Mouse (Mus musculus): ENCODE results near the gene Pmf1. TPM values are rescaled to one million over a fixed set of nuclear protein-coding genes. Genes with fewer than 3 reads are reported as not detected.

Gene Pmf1
- 5.2 TPM for polyA plus RNA-seq (2014; fragmentation: Illumina TruSeq; extraction: RNeasy Lipid Tissue Mini Kit (QIAGEN cat#74804))

DNA sequence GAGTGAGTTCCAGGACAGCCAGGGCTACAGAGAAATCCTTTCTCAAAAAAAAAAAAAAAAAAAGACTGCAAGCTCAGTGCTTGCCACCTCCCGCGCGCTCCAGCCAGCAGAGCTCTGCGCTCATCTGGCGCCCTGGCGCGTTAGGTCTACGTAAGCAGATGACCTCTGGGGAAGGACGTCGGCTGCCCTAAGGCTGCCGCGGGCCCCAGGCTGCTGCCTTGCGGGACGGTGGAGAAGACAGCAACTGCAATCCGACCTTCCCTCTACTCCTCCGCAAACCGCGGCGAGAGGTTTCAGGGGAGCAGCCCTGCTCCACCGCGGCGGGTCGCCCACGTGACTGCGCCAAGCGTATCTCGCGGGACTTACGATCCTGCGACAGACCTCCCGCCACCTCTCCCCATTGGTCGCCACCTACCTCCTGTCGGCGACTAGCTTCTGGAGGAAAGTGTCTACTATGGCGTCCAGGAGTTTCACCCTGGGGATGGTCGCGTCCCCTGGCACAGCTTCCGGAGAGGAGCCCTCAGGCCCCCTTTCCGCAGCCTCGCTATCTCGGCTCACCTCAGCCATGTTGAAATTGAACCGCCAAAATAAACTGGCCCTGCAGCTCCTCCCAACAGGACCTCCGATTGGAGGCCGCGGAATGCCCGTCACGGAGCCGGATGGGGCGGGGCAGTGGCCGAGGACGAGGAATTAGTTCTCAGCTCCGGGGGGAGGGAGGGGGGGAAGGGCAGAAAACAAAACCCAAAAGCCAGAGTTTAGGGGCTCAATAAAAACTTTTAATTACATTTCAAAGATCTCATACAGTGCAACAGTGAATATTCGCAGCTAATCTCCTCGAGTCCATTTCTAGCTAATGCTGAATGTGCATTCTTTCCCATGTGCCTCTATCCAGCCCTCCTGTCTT is at the start of gene Pmf1:
Gene Pmf1 (minus strand): TSS at position 591 of the 904 bp plus-strand sequence.

DNA sequence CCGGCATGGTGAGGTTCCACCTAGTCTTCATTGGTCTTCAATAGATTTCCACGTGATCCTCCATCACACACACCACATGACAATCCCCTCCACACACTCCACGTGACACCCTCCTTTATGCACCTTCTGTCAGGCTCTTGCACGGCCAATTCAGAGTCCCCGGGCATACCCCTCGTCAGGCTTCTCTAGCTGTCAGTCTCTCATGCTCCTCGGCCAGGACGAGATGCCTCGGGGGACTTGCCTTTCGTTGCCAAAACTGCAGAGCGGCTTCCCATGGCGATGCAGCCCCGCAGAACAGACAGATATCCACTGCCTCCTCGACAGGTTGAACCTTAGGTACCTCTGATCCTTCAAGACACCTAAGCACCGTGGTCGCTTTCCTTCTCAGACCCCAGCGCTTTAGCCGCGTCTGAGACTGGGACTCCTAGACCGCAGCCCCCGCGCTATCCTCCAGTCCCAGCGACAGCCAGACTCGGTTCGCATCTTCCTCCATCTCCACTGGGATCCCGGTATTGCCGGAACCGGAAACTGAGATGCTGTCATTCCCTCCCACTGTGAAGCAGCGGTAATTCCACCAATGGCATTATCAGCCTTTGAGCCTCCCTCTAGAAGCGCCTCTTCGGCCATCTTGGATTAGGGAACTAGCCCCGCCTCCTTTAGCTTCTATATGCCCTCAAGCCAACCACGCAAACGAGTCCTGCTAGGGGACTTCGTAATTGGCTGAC is 14.6 kb upstream of the Pmf1 start, which contains the start of gene Slc25a44:
Gene Slc25a44 (minus strand): TSS at position 535 of the 725 bp plus-strand sequence.

DNA sequence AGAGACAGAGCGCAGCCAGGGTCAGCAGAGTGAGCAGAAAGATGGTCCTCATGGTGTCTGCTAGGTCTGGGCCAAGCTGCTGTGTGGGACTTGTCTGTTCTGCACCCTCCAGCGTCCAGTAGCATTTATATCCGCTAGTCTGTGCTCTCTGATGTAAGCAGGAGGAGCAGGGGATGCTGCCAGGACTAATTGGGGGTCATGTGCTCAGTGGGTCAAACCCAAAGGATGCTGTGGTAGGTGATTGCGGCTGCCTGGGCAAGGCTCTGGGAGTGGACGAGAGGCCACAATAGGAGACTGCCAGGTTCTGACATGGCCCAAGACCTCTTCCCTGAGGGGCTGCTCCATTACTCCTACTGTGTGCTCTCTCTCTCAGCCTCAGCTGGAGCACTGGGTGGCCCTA is 25.8 kb downstream of the Pmf1 start, which contains the start of gene Bglap:
Gene Bglap (minus strand): TSS at position 101 of the 400 bp plus-strand sequence.

DNA sequence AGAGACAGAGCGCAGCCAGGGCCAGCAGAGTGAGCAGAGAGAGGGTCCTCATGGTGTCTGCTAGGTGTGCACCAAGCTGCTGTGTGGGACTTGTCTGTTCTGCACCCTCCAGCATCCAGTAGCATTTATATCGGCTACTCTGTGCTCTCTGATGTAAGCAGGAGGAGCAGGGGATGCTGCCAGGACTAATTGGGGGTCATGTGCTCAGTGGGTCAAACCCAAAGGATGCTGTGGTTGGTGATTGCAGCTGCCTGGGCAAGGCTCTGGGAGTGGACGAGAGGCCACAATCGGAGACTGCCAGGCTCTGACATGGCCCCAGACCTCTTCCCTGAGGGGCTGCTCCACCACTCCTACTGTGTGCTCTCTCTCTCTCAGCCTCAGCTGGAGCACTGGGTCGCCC is 31.5 kb downstream of the Pmf1 start, which contains the start of gene Bglap2:
Gene Bglap2 (minus strand): TSS at position 101 of the 400 bp plus-strand sequence.

DNA sequence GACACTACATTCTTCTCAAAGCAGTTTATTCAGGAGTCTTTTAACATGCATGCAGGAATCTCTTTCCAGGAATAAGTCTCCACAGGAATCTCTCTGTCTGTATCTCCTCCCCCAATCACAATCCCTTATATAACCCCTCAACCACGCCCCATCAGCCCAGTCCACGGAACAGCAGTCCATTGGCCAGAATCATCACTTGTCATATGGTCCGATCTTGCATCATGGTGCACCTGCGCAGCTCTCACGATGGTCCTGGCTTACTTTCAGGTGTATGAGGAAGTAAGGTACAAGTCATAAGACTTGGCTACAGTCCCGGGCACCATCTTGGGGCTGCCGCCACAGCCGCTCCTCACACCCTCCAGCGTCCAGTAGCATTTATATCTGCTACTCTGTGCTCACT is 37.5 kb downstream of the Pmf1 start, which contains the start of gene Bglap3:
Gene Bglap3 (minus strand): TSS at position 101 of the 400 bp plus-strand sequence.

DNA sequence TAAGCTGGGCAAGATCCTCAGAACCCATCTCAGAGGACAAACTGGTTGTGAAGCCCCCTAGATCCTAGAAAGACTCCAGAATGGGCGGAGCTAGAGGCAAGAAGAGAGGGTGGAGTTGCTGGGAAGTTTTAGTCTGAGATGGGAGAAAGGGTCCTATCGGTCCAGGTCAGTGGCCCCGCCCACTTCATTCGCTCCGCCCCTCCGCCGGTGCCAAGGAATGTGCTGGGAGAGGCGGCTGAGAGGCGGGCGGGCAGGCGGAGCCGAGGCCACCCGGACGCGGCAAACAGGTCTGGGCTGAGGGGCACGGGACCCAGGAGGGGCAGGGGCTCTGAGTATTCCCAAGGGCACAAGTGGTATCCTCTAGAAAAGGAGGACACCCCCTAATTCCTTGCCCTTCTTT is 45.8 kb downstream of the Pmf1 start, which contains the start of gene Paqr6:
Gene Paqr6 (plus strand): TSS at position 248 of the 400 bp plus-strand sequence.

Other genes with a start within 250 kb of the Pmf1 start
- not detected for gene Rhbg, start 155.6 kb downstream of the Pmf1 start, polyA plus RNA-seq (2014; fragmentation: Illumina TruSeq; extraction: RNeasy Lipid Tissue Mini Kit (QIAGEN cat#74804))
- not detected for gene Gm38392, start 123.1 kb downstream of the Pmf1 start, polyA plus RNA-seq (2014; fragmentation: Illumina TruSeq; extraction: RNeasy Lipid Tissue Mini Kit (QIAGEN cat#74804))
- 6.1 TPM for gene Tsacc, start 113.3 kb downstream of the Pmf1 start, polyA plus RNA-seq (2014; fragmentation: Illumina TruSeq; extraction: RNeasy Lipid Tissue Mini Kit (QIAGEN cat#74804))
- 183 TPM for gene Cct3, start 113.2 kb downstream of the Pmf1 start, polyA plus RNA-seq (2014; fragmentation: Illumina TruSeq; extraction: RNeasy Lipid Tissue Mini Kit (QIAGEN cat#74804))
- 1.7 TPM for gene Glmp, start 85.3 kb downstream of the Pmf1 start, polyA plus RNA-seq (2014; fragmentation: Illumina TruSeq; extraction: RNeasy Lipid Tissue Mini Kit (QIAGEN cat#74804))
- not detected for gene Tmem79, start 74.2 kb downstream of the Pmf1 start, polyA plus RNA-seq (2014; fragmentation: Illumina TruSeq; extraction: RNeasy Lipid Tissue Mini Kit (QIAGEN cat#74804))
- gene Smg5, start 74.1 kb downstream of the Pmf1 start, polyA plus RNA-seq (2014; fragmentation: Illumina TruSeq; extraction: RNeasy Lipid Tissue Mini Kit (QIAGEN cat#74804)), result 22.4 TPM
- 1.00 TPM for gene Paqr6, start 45.7 kb downstream of the Pmf1 start, polyA plus RNA-seq (2014; fragmentation: Illumina TruSeq; extraction: RNeasy Lipid Tissue Mini Kit (QIAGEN cat#74804))
- not detected for gene Bglap3, start 37.6 kb downstream of the Pmf1 start, polyA plus RNA-seq (2014; fragmentation: Illumina TruSeq; extraction: RNeasy Lipid Tissue Mini Kit (QIAGEN cat#74804))
- gene Bglap2, start 31.6 kb downstream of the Pmf1 start, polyA plus RNA-seq (2014; fragmentation: Illumina TruSeq; extraction: RNeasy Lipid Tissue Mini Kit (QIAGEN cat#74804)), result not detected
- gene Bglap, start 25.9 kb downstream of the Pmf1 start, polyA plus RNA-seq (2014; fragmentation: Illumina TruSeq; extraction: RNeasy Lipid Tissue Mini Kit (QIAGEN cat#74804)), result not detected
- 11.5 TPM for gene Slc25a44, start 14.8 kb upstream of the Pmf1 start, polyA plus RNA-seq (2014; fragmentation: Illumina TruSeq; extraction: RNeasy Lipid Tissue Mini Kit (QIAGEN cat#74804))
- 4.3 TPM for gene Sema4a, start 50.9 kb upstream of the Pmf1 start, polyA plus RNA-seq (2014; fragmentation: Illumina TruSeq; extraction: RNeasy Lipid Tissue Mini Kit (QIAGEN cat#74804))
- 5.7 TPM for gene Lmna, start 99.6 kb upstream of the Pmf1 start, polyA plus RNA-seq (2014; fragmentation: Illumina TruSeq; extraction: RNeasy Lipid Tissue Mini Kit (QIAGEN cat#74804))
- gene Mex3a, start 122.1 kb upstream of the Pmf1 start, polyA plus RNA-seq (2014; fragmentation: Illumina TruSeq; extraction: RNeasy Lipid Tissue Mini Kit (QIAGEN cat#74804)), result 26.1 TPM
- not detected for gene Rab25, start 138.0 kb upstream of the Pmf1 start, polyA plus RNA-seq (2014; fragmentation: Illumina TruSeq; extraction: RNeasy Lipid Tissue Mini Kit (QIAGEN cat#74804))
- gene Lamtor2, start 142.7 kb upstream of the Pmf1 start, polyA plus RNA-seq (2014; fragmentation: Illumina TruSeq; extraction: RNeasy Lipid Tissue Mini Kit (QIAGEN cat#74804)), result 3.2 TPM
- gene Ubqln4, start 143.4 kb upstream of the Pmf1 start, polyA plus RNA-seq (2014; fragmentation: Illumina TruSeq; extraction: RNeasy Lipid Tissue Mini Kit (QIAGEN cat#74804)), result 24.3 TPM
- gene Ssr2, start 165.5 kb upstream of the Pmf1 start, polyA plus RNA-seq (2014; fragmentation: Illumina TruSeq; extraction: RNeasy Lipid Tissue Mini Kit (QIAGEN cat#74804)), result 43.2 TPM
- 12.9 TPM for gene Arhgef2, start 195.6 kb upstream of the Pmf1 start, polyA plus RNA-seq (2014; fragmentation: Illumina TruSeq; extraction: RNeasy Lipid Tissue Mini Kit (QIAGEN cat#74804))
- not detected for gene Rxfp4, start 242.8 kb upstream of the Pmf1 start, polyA plus RNA-seq (2014; fragmentation: Illumina TruSeq; extraction: RNeasy Lipid Tissue Mini Kit (QIAGEN cat#74804))